Mouse (Mus musculus): ENCODE measurements around the gene Adamtsl5. TPM values are rescaled to one million over a fixed set of nuclear protein-coding genes. Genes with fewer than 3 reads are reported as not detected.

The Adamtsl5 gene
- polyA plus RNA-seq, 1 experiment, result 27.2 TPM

DNA sequence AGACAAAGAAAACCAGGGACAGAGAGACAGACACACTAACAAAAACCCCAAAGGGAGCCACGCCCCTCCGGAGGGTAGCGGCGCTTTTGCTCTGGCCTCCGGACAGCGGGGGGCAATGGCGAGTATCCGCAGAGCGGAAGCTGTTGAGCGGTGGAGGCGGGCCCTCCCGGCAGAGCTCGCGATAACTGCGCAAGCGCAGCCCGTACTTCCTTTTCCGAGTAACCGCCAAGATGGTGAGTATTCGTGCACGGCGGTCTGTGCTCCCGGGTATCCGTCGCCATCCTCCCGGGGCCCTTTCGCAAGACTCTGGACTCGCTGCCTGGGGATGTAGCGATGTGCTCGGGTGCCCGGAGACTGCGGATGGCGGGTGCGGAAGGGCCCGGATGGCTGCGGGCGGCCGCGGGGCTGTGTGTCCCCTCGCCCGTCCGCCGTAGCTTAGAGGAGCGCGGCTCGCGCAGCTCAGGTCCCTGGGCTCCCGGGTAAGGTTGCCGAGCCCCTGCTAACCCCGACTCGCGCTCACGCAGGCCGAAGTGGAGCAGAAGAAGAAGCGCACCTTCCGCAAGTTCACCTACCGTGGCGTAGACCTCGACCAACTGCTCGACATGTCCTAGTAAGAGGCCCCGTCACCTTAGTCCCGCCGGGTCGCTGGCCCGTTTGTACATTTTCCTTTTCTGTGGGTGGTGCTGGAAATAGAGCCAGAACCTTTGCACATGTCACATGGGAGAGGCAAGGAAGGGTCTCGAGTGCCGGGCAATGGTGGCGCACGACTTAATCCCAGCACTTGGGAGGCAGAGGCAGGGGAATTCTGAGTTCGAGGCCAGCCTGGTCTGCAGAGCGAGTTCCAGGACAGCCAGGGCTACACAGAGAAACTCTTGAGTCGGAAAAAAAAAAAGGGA lies 55.7 kb downstream of the Adamtsl5 start, which contains the start of gene Rps15:
Gene Rps15, plus strand, starts transcription at position 203 of the 896 bp plus-strand sequence.
- Histone ChIP-seq H3K4me3 (replicated peaks) (peak within 1 kb of the TSS; percentile 95), H3K27me3 (replicated peaks) (peaks cover 3% of the 10 kb centered on the region), H3K36me3 (replicated peaks; ENCODE audit: low read length) (peaks cover 42% of the 10 kb centered on the region), H3K9me3 (no peaks in the 10 kb centered on the region), H3K4me1 (peaks cover 56% of the 10 kb centered on the region)
- TF ChIP-seq GATA1 (IDR thresholded peaks at IDR 0.05; ENCODE audit: borderline replicate concordance, low read length) (no peak), FLI1 (IDR thresholded peaks at IDR 0.05; ENCODE audit: low read length) (peak; percentile 56; the same call in 1 of the 2 replicates)

Other genes with a start within 250 kb of the Adamtsl5 start
- 151 and 347 TPM in 2 replicates for gene Sbno2, start 242.8 kb downstream of the Adamtsl5 start, polyA plus RNA-seq (2012; ENCODE audit: insufficient read depth, low replicate concordance)
- gene Stk11, start 232.6 kb downstream of the Adamtsl5 start, polyA plus RNA-seq (2012; ENCODE audit: insufficient read depth, low replicate concordance), result 153 and 200 TPM in 2 replicates
- gene Atp5d, start 209.8 kb downstream of the Adamtsl5 start, polyA plus RNA-seq (2012; ENCODE audit: insufficient read depth, low replicate concordance), result 1,192 and 1,533 TPM in 2 replicates
- 4.8 and 11.7 TPM in 2 replicates for gene Cbarp, start 207.6 kb downstream of the Adamtsl5 start, polyA plus RNA-seq (2012; ENCODE audit: insufficient read depth, low replicate concordance)
- gene Midn, start 200.1 kb downstream of the Adamtsl5 start, polyA plus RNA-seq (2012; ENCODE audit: insufficient read depth, low replicate concordance), result 171 and 203 TPM in 2 replicates
- 27.7 and 39.5 TPM in 2 replicates for gene Cirbp, start 182.4 kb downstream of the Adamtsl5 start, polyA plus RNA-seq (2012; ENCODE audit: insufficient read depth, low replicate concordance)
- gene 1600002K03Rik, start 175.5 kb downstream of the Adamtsl5 start, polyA plus RNA-seq (2012; ENCODE audit: insufficient read depth, low replicate concordance), result 3.0 and 7.7 TPM in 2 replicates
- 0.79 and 1.6 TPM in 2 replicates for gene Efna2, start 168.9 kb downstream of the Adamtsl5 start, polyA plus RNA-seq (2012; ENCODE audit: insufficient read depth, low replicate concordance)
- 9.6 TPM in 2 replicates for gene Mum1, start 122.0 kb downstream of the Adamtsl5 start, polyA plus RNA-seq (2012; ENCODE audit: insufficient read depth, low replicate concordance)
- 226 and 551 TPM in 2 replicates for gene Ndufs7, start 99.3 kb downstream of the Adamtsl5 start, polyA plus RNA-seq (2012; ENCODE audit: insufficient read depth, low replicate concordance)
- 3.2 and 11.3 TPM in 2 replicates for gene Gamt, start 87.4 kb downstream of the Adamtsl5 start, polyA plus RNA-seq (2012; ENCODE audit: insufficient read depth, low replicate concordance)
- 384 and 552 TPM in 2 replicates for gene Dazap1, start 86.9 kb downstream of the Adamtsl5 start, polyA plus RNA-seq (2012; ENCODE audit: insufficient read depth, low replicate concordance)
- 7,349 and 10,126 TPM in 2 replicates for gene Rps15, start 56.0 kb downstream of the Adamtsl5 start, polyA plus RNA-seq (2012; ENCODE audit: insufficient read depth, low replicate concordance)
- gene Apc2, start 52.4 kb downstream of the Adamtsl5 start, polyA plus RNA-seq (2012; ENCODE audit: insufficient read depth, low replicate concordance), result 0.92 and 4.5 TPM in 2 replicates
- gene 2310011J03Rik, start 27.9 kb downstream of the Adamtsl5 start, polyA plus RNA-seq (2012; ENCODE audit: insufficient read depth, low replicate concordance), result 62.0 and 88.2 TPM in 2 replicates
- gene Pcsk4, start 18.9 kb downstream of the Adamtsl5 start, polyA plus RNA-seq (2012; ENCODE audit: insufficient read depth, low replicate concordance), result 15.1 and 26.0 TPM in 2 replicates
- 19.0 and 21.1 TPM in 2 replicates for gene Reep6, start 18.5 kb downstream of the Adamtsl5 start, polyA plus RNA-seq (2012; ENCODE audit: insufficient read depth, low replicate concordance)
- gene Plk5, start 8.0 kb upstream of the Adamtsl5 start, polyA plus RNA-seq (2012; ENCODE audit: insufficient read depth, low replicate concordance), result not detected in 2 replicates
- 17.2 and 29.0 TPM in 2 replicates for gene Mex3d, start 39.2 kb upstream of the Adamtsl5 start, polyA plus RNA-seq (2012; ENCODE audit: insufficient read depth, low replicate concordance)
- gene Mbd3, start 51.1 kb upstream of the Adamtsl5 start, polyA plus RNA-seq (2012; ENCODE audit: insufficient read depth, low replicate concordance), result 199 and 247 TPM in 2 replicates
- gene Uqcr11, start 58.4 kb upstream of the Adamtsl5 start, polyA plus RNA-seq (2012; ENCODE audit: insufficient read depth, low replicate concordance), result 441 and 1,591 TPM in 2 replicates
- 168 and 304 TPM in 2 replicates for gene Tcf3, start 85.2 kb upstream of the Adamtsl5 start, polyA plus RNA-seq (2012; ENCODE audit: insufficient read depth, low replicate concordance)
- gene Onecut3, start 146.4 kb upstream of the Adamtsl5 start, polyA plus RNA-seq (2012; ENCODE audit: insufficient read depth, low replicate concordance), result not detected in 2 replicates
- 0.49 TPM in 1 of 2 replicates, not detected in the other for gene Atp8b3, start 190.7 kb upstream of the Adamtsl5 start, polyA plus RNA-seq (2012; ENCODE audit: insufficient read depth, low replicate concordance)
- gene Rexo1, start 213.1 kb upstream of the Adamtsl5 start, polyA plus RNA-seq (2012; ENCODE audit: insufficient read depth, low replicate concordance), result 81.2 and 149 TPM in 2 replicates
- gene Klf16, start 228.9 kb upstream of the Adamtsl5 start, polyA plus RNA-seq (2012; ENCODE audit: insufficient read depth, low replicate concordance), result 35.6 and 98.1 TPM in 2 replicates
- gene Abhd17a, start 241.9 kb upstream of the Adamtsl5 start, polyA plus RNA-seq (2012; ENCODE audit: insufficient read depth, low replicate concordance), result 581 and 2,064 TPM in 2 replicates

Data from megakaryocyte, embryonic 14.5 days (primary cell).